Mouse (Mus musculus) stomach, embryonic 14.5 days (tissue): ENCODE measurements around the gene Tmem204. TPM values are rescaled to one million over a fixed set of nuclear protein-coding genes. Genes with fewer than 3 reads are reported as not detected.
A peak's percentile ranks its signal among the peaks of the same experiment; 100 is the strongest.
"Not testable (repeated sequence)": the region's sequence is repeated elsewhere in the genome, so short reads cannot be mapped to it uniquely, and the experiment has no call there.

ENCODE experiments used
- ATAC-seq: fragments of 200-750 bp; cut with Nextera tagmentation; 2 replicates; pipeline ENCODE4 v1.8.0; 2017; ENCODE audit warnings: low read depth, moderate TSS enrichment; ENCODE audit not compliant: insufficient number of reproducible peaks, insufficient read depth, low FRiP score
- H3K27ac ChIP-seq: fragments of 300-500 bp; sonication (generic); 2 replicates; pipeline ENCODE4 v1.5.1; 2014; ENCODE audit warnings: mild to moderate bottlenecking, low read length, moderate library complexity, mixed read lengths
- H3K27me3 ChIP-seq: fragments of 300-500 bp; sonication (generic); 2 replicates; pipeline ENCODE4 v1.6.1; 2014; ENCODE audit warnings: low read length, control low read depth, mixed read lengths; ENCODE audit not compliant: control insufficient read depth, insufficient read depth
- H3K36me3 ChIP-seq: fragments of 300-500 bp; sonication (generic); 2 replicates; pipeline ENCODE4 v1.6.1; 2014; ENCODE audit warnings: mild to moderate bottlenecking, control low read depth, low read length, moderate library complexity, mixed read lengths; ENCODE audit not compliant: control insufficient read depth, insufficient read depth
- H3K4me1 ChIP-seq: fragments of 300-500 bp; sonication (generic); 2 replicates; pipeline ENCODE4 v1.6.1; 2014; ENCODE audit warnings: low read length, control low read depth, mixed read lengths; ENCODE audit not compliant: control insufficient read depth, insufficient read depth
- H3K4me2 ChIP-seq: fragments of 300-500 bp; sonication (generic); replicated peaks from 2 replicates; pipeline ENCODE4 v1.6.1; 2014; ENCODE audit warnings: low read depth, low read length, control low read depth
- H3K4me3 ChIP-seq: fragments of 300-500 bp; sonication (generic); 2 replicates; pipeline ENCODE4 v1.5.1; 2014; ENCODE audit warnings: low read depth, low read length, control low read depth
- H3K9ac ChIP-seq: fragments of 300-500 bp; sonication (generic); replicated peaks from 2 replicates; pipeline ENCODE4 v1.6.1; 2014; ENCODE audit warnings: low read depth, mild to moderate bottlenecking, control low read depth, low read length, moderate library complexity, mixed read lengths
- H3K9me3 ChIP-seq: fragments of 300-500 bp; sonication (generic); 2 replicates; pipeline ENCODE4 v1.6.1; 2016; ENCODE audit warnings: low read depth, low read length, control low read depth; ENCODE audit not compliant: control insufficient read depth
- WGBS: fragments of 180-500 bp; shearing (Covaris S2); extraction: QIAGEN DNeasy Blood & Tissue Kit; methylation state at CpG from one replicate; pipeline ENCODE4 v1.1.7; 2014; 5-methylcytosine and 5-hydroxymethylcytosine counted together
- polyA plus RNA-seq: library from polyadenylated mRNA; unstranded; fragments of >200 nt; fragmentation: Nextera tagmentation; extraction: Ambion mirVana; gene quantifications from 2 replicates; pipeline ENCODE4 v1.2.1, GENCODE M21; 2014

Tmem204 gene
- polyA plus RNA-seq = 21.6 TPM in 2 replicates

DNA sequence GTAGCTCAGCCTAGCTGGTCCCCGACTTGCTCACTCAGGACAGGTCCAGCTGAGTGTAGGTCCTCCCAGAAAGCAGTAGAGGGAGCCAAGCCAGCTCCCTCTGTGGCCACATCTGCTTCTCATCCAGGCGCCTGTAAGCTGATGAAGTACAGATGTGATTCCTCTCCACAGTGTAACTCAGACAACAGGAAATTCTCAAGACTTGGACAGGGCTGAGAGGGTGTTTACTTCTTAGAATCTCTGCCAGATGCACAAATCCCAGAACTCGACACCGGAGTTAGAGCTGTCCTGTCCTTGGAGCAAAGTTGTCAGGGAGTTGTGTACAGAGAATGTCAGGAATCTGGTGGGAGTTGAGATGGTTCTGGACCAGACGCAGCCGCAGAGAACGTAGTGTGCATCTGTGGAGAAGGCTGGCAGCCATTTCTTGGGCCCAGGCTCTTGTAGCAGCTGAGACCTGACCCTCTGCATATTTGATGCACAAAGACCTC, at the start of gene Tmem204:
Gene Tmem204 (minus strand): TSS at position 148 of the 488 bp plus-strand sequence.
- peak; percentile 89 for ATAC-seq
- H3K4me1 ChIP-seq = peaks cover 42% of the 10 kb centered on the region
- H3K4me2 ChIP-seq = peak within 1 kb of the TSS; percentile 25; the same call in 1 of the 2 replicates
- no peaks in the 10 kb centered on the region for H3K36me3 ChIP-seq
- H3K9me3 ChIP-seq = no peaks in the 10 kb centered on the region
- no peak within 1 kb of the TSS for H3K9ac ChIP-seq
- peak within 1 kb of the TSS; percentile 98 for H3K27ac ChIP-seq
- no peaks in the 10 kb centered on the region for H3K27me3 ChIP-seq
- WGBS = 19% methylated on average over 7 of the region's 7 CpGs
- no peak within 1 kb of the TSS for H3K4me3 ChIP-seq

DNA sequence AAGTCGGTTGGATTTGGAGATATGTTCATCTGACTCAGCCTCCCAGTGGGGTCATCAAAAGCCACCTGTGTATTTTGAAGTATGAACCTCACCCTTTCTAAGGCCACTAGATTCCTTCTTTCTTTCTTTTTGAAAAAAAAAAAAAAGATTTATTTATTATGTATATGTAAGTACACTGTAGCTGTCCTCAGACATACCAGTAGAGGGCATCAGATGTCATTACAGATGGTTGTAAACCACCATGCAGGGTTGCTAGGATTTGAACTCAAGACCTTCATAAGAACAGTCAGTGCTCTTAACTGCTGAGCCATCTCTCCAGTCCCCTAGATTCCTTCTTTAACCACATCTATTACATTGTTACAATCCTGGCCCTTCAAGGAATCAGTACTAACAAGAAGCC, 46.7 kb upstream of the Tmem204 start:
- Histone ChIP-seq H3K27me3 (no peaks in the 10 kb centered on the region), H3K4me3 (no peak overlapping the region), H3K36me3 (no peaks in the 10 kb centered on the region), H3K4me1 (peaks cover 9% of the 10 kb centered on the region), H3K9me3 (no peaks in the 10 kb centered on the region), H3K4me2 (no peak overlapping the region), H3K9ac (no peak overlapping the region), H3K27ac (no peak overlapping the region)
- 85% methylated on average over 1 of the region's 1 CpGs for WGBS
- no peak for ATAC-seq

DNA sequence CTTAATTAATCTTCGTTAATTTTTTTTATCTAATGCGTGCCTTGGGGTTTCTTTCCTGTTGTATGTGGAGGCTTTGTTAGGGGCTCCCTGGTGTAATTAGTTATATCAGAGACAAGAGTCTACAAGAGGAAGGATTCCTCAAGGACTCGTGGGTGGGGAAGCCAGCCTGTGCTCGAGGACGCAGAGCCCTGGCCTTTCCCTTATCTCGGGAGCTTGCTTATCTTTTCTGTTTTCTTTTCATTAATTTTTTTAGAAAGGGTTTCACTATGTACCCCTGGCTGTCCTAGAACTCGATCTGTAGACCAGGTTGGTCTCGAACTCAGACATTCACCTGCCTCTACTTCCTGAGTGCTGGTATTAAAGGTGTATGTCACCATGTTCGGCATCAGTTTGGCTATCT, 44.3 kb upstream of the Tmem204 start:
- H3K27me3 ChIP-seq = no peaks in the 10 kb centered on the region
- no peak overlapping the region for H3K4me3 ChIP-seq
- no peaks in the 10 kb centered on the region for H3K36me3 ChIP-seq
- no peak for ATAC-seq
- H3K4me2 ChIP-seq = no peak overlapping the region
- WGBS = 59% methylated on average over 9 of the region's 9 CpGs
- H3K9ac ChIP-seq = no peak overlapping the region
- H3K4me1 ChIP-seq = no peaks in the 10 kb centered on the region
- no peak overlapping the region for H3K27ac ChIP-seq
- no peaks in the 10 kb centered on the region for H3K9me3 ChIP-seq

DNA sequence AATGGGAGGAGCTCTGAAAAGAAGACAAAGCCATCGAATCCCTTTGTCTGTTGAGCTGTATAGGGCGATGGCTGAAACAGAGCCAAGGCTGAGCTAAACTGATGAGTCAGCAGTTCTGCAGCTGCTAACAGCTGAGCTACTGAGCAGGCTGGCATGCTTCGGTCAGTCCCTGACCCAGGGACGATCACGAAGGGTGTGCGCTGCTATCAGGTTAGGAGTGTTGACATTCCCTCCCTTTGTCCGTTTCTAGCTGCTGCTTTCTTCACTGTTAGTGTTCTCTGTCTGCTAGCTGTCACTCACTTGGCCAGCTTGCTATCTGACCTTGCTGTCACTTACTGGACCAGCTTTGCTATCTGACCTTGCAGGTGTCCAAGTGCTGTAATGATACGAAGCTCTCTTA, 43.7 kb upstream of the Tmem204 start:
- H3K27me3 ChIP-seq = no peaks in the 10 kb centered on the region
- no peaks in the 10 kb centered on the region for H3K36me3 ChIP-seq
- H3K4me1 ChIP-seq = no peaks in the 10 kb centered on the region
- WGBS = 44% methylated on average over 8 of the region's 8 CpGs
- no peaks in the 10 kb centered on the region for H3K9me3 ChIP-seq
- no peak overlapping the region for H3K9ac ChIP-seq
- 0 out of 2 replicates have a peak, but pooled peaks have one; percentile 18 for ATAC-seq
- H3K4me3 ChIP-seq = no peak overlapping the region
- H3K27ac ChIP-seq = no peak overlapping the region
- no peak overlapping the region for H3K4me2 ChIP-seq

DNA sequence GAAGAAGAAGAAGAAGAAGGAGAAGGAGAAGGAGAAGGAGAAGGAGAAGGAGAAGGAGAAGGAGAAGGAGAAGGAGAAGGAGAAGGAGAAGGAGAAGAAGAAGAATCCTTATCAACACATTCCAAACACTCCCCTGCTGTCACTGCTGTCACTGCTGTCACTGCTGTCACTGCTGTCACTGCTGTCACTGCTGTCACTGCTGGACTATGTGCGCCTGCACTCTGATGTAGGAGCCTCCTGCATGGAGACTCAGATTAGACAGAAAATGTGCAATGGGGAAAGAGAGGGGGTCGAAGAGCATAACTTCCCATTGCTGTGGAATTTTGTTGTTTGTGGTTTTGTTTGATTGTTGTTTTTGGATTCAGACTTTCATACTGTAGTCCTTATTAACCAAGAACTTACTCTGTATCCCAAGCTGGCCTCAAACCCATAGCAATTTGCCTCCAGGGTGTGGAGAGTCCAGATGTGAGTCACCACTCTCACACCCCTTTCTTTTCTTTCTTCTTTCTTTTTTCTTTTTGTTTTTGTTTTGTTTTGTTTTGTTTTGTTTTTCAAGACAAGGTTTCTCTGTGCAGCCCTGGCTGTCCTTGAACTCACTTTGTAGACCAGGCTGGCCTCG, 42.2 kb upstream of the Tmem204 start:
- not testable (repeated sequence) for H3K27ac ChIP-seq, H3K36me3 ChIP-seq, H3K9me3 ChIP-seq, H3K9ac ChIP-seq, H3K4me3 ChIP-seq, ATAC-seq, H3K27me3 ChIP-seq, H3K4me2 ChIP-seq, H3K4me1 ChIP-seq
- 75% methylated on average over 3 of the region's 3 CpGs for WGBS

DNA sequence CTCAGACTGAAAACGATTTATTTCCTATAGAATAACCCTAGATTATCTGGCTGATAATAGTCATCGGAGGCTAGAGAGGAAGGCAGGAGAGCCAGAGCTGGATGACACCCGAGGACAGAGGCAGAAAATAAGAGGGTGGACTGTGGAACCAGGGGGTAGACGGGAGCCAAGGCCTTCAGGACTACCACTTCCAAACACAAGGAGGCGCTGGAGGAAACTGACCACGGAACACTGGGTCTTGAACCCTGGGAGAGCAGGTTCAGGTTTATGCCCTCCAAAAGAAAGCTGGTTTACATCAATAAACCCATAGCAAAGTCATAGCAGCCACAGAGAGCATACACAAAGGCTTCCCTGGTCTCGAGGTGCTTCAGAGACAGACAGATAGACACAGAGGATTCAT, 40.6 kb upstream of the Tmem204 start:
- WGBS = 23% methylated on average over 7 of the region's 7 CpGs
- Histone ChIP-seq H3K36me3 (no peaks in the 10 kb centered on the region), H3K4me1 (no peaks in the 10 kb centered on the region), H3K4me3 (no peak overlapping the region), H3K27me3 (no peaks in the 10 kb centered on the region), H3K9ac (no peak overlapping the region), H3K9me3 (no peaks in the 10 kb centered on the region), H3K4me2 (no peak overlapping the region), H3K27ac (no peak overlapping the region)
- ATAC-seq = no peak

DNA sequence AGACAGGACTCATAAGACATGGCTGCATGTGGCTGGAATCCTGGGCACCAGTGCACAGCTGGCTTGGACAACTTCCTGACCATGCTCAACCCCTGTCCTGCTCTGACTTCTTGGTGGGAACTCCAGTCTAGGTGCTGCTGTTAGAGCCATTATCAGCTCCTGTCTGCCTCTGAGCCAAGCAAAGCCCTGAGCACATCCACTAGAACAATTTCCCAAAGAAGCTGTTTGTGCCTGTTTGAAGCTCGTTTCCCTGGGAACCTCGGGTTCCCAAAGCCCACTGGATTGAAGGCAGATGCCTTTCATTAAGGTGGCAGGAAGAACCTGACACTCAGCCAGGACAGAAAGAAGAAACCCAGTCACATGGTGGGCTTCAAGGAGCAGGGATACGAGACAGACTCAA, 37.0 kb upstream of the Tmem204 start, which contains the start of gene Ptx4:
Gene Ptx4 (plus strand): TSS at position 355 of the 400 bp plus-strand sequence.
- H3K4me2 ChIP-seq = no peak within 1 kb of the TSS
- H3K27me3 ChIP-seq = no peaks in the 10 kb centered on the region
- no peaks in the 10 kb centered on the region for H3K36me3 ChIP-seq
- H3K9me3 ChIP-seq = no peaks in the 10 kb centered on the region
- ATAC-seq = no peak
- no peaks in the 10 kb centered on the region for H3K4me1 ChIP-seq
- 41% methylated on average over 3 of the region's 3 CpGs for WGBS
- H3K27ac ChIP-seq = no peak within 1 kb of the TSS
- no peak within 1 kb of the TSS for H3K4me3 ChIP-seq
- H3K9ac ChIP-seq = no peak within 1 kb of the TSS

DNA sequence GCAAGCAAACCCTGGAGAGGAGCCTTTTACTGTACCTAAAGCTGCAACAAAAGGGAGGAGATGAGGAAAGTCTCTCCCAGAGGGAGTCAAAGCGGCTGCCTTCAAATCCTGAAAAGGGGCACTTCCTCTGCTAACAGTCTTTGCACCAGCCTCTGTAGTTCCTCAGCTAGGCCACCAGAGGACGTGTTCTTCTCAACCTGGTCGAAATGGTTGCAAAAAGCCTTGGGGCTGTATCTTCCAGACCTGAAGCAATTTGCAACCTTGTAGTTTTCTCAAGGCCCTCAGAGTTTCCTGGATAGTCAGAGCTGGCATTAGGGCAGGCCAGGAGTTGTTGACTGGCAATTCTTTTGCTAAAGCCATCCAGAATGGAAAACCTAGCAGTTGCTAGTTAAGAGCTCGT, 33.9 kb upstream of the Tmem204 start:
- Histone ChIP-seq H3K27me3 (no peaks in the 10 kb centered on the region), H3K4me3 (no peak overlapping the region), H3K27ac (no peak overlapping the region), H3K36me3 (0 out of 2 replicates have a peak, but pooled peaks cover 6% of the 10 kb centered on the region), H3K4me2 (no peak overlapping the region), H3K9me3 (no peaks in the 10 kb centered on the region), H3K4me1 (peaks cover 4% of the 10 kb centered on the region; the same call in 1 of the 2 replicates), H3K9ac (no peak overlapping the region)
- 31% methylated on average over 4 of the region's 4 CpGs for WGBS
- no peak for ATAC-seq
